Mouse (Mus musculus): ENCODE measurements around the gene Saal1. TPM values are rescaled to one million over a fixed set of nuclear protein-coding genes. Genes with fewer than 3 reads are reported as not detected.

Saal1 gene
- polyA plus RNA-seq, 1 experiment from 2014 or later: 35.4 TPM

DNA sequence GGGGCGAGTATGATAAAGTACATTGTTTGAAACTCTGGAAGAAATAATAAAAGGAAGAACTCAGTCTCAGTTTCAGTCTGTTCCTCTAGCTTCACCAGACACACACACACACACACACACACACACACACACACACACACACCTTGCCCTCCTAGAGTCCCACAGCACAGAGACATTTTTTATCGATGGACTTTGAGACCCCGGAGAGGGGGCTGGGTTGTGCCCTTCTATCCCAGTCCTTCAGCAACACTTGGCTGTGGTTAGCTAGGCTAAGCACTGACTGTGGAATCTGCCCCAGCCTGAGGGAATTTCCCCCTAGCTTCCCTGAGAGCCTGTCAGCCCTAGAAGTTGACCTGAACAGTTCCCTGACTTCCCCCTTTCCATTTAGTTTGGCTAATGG is 13.4 kb upstream of the Saal1 start:
- ATAC-seq (ENCODE audit: low FRiP score, low read depth): no peak
- WGBS: 92% methylated on average over 3 of the region's 3 CpGs
- H3K4me3 ChIP-seq: no peak overlapping the region

DNA sequence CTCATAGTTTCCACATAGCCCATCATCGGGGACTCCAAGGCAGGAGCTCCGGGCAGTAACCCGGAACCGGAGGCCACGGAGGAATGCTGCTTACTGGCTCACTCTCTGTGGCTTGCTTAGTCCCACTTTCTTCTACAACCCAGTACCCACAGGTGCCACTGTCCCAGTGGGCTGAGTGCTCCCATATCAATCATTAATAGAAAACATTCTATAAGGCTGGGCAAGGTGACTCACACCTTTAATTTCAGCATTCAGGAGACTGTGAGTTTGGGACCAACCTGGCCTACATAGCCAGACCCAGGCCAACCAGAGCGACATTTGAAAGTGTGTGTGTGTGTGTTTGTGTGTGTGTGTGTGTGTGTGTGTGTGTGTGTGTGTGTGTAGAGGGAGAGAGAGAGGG is 12.9 kb upstream of the Saal1 start:
- Histone ChIP-seq H3K4me1 (no peaks in the 10 kb centered on the region), H3K4me3 (no peak overlapping the region), H3K9ac (no peak overlapping the region), H3K27ac (no peak overlapping the region), H3K9me3 (no peaks in the 10 kb centered on the region), H3K36me3 (no peaks in the 10 kb centered on the region), H3K27me3 (no peaks in the 10 kb centered on the region; the same call in 1 of the 2 replicates), H3K4me2 (replicated peaks) (no peak overlapping the region)
- WGBS: 91% methylated on average over 6 of the region's 6 CpGs
- no peak for ATAC-seq (ENCODE audit: low FRiP score, low read depth)

More for the DNA sequence above, 13.4 kb upstream of the Saal1 start:
- no peaks in the 10 kb centered on the region for H3K36me3 ChIP-seq
- no peak overlapping the region for H3K9ac ChIP-seq
- no peaks in the 10 kb centered on the region; the same call in 1 of the 2 replicates for H3K27me3 ChIP-seq
- no peak overlapping the region for H3K27ac ChIP-seq
- H3K4me1 ChIP-seq: no peaks in the 10 kb centered on the region
- no peaks in the 10 kb centered on the region for H3K9me3 ChIP-seq
- no peak overlapping the region for H3K4me2 ChIP-seq (replicated peaks)

DNA sequence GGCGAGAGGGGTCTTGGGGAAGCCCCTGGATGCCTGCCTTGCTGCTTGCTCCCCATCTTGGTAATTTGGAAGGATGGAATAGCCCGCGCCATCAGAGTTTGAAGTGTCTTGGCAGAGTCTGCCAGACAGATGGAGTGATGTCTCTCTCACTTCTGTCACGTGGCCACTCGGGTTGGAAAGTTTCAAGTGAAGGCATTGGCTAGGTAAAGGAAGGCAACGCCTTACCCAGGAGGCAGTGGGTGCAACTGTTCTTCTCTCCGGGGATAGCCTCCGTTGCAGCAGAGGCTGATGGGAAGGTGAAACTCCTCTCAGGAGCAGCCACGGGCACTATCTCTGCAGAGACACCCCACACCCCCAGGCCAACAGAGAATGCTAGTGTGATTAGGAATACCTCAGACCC is 10.0 kb upstream of the Saal1 start:
- Histone ChIP-seq H3K36me3 (no peaks in the 10 kb centered on the region), H3K27me3 (no peaks in the 10 kb centered on the region; the same call in 1 of the 2 replicates), H3K9me3 (no peaks in the 10 kb centered on the region), H3K4me3 (no peak overlapping the region), H3K27ac (no peak overlapping the region), H3K4me2 (replicated peaks) (no peak overlapping the region), H3K9ac (no peak overlapping the region), H3K4me1 (no peaks in the 10 kb centered on the region)
- ATAC-seq (ENCODE audit: low FRiP score, low read depth): no peak
- 73% methylated on average over 9 of the region's 9 CpGs for WGBS

DNA sequence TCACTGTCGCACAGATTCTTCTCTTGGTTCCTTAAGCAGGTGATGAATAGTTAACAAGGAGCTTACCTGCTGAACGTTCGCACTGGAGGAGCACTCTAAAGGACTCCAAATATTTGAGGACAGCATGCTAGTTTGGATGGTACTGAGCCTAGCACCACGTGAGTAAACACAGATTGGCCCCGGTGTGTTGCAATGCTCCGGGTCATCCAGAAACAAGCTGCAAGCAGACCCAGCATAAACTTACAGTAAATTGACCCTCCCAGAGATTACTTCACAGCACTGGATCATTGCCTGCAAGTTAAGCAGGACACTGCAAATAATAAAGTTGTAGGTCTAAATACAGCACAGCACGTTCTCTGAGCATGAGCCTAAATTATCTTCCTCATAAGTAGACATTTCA is 9.0 kb upstream of the Saal1 start:
- no peak for ATAC-seq (ENCODE audit: low FRiP score, low read depth)
- H3K9me3 ChIP-seq: no peaks in the 10 kb centered on the region
- no peak overlapping the region for H3K4me2 ChIP-seq (replicated peaks)
- H3K4me3 ChIP-seq: no peak overlapping the region
- H3K4me1 ChIP-seq: no peaks in the 10 kb centered on the region
- no peaks in the 10 kb centered on the region; the same call in 1 of the 2 replicates for H3K27me3 ChIP-seq
- no peak overlapping the region for H3K27ac ChIP-seq
- H3K9ac ChIP-seq: no peak overlapping the region
- no peaks in the 10 kb centered on the region for H3K36me3 ChIP-seq
- WGBS: 79% methylated on average over 7 of the region's 7 CpGs

DNA sequence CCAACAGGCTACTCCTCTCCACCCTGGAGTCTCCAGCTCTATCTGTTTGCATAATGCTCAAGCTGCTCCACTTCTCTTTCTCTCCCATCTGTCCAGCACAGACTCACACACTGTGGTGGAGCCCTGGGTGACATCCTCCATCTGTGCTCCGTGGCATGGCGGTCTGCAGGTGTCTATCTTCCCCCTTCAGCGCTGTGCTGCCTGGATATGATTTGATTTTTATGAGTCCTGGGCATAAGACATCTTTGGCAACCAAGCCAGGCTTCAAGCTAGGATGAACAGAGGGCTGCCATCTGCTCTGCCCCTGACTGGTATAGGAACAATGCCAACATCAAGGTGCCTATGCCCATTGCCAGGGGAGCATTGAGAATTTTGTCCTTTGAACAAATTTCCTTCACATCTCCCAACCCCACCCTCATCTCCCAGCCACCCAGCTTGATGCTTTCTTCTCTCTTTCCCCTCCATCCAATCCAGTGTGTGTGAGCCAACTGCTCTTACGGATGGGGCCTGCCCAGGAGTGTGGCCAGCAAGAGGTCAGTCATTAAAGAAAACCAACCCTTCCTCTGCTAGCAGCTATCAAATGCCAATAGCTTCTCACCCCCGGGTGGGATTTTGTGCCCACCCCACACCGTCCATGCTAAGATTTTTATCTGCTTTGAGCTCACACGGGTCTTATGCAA is 8.3 kb upstream of the Saal1 start:
- Histone ChIP-seq H3K27ac (no peak overlapping the region), H3K9me3 (no peaks in the 10 kb centered on the region), H3K4me1 (no peaks in the 10 kb centered on the region), H3K36me3 (no peaks in the 10 kb centered on the region), H3K4me2 (replicated peaks) (no peak overlapping the region), H3K27me3 (no peaks in the 10 kb centered on the region; the same call in 1 of the 2 replicates), H3K9ac (no peak overlapping the region), H3K4me3 (no peak overlapping the region)
- WGBS: 88% methylated on average over 7 of the region's 7 CpGs
- ATAC-seq (ENCODE audit: low FRiP score, low read depth): no peak

DNA sequence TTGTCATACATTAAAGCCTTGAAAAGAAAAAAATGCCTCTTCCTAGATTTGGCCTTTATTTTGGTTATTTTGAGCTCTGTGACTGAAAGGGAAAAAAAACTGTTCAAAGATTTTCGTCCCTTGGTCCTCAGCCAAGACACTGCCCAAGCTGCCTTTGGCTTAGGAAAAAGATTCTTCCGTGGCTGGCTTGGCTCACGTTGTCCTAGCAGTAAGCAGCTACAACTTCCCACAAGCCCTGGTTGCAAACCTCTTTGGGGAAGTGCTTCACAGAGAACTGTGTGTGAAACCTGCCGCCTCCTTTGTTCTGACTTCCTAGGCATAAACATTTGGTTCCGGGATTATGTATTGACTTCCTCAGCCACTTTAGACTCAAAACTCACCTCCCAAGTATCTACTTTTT is 6.4 kb upstream of the Saal1 start:
- WGBS: 52% methylated on average over 5 of the region's 5 CpGs
- ATAC-seq (ENCODE audit: low FRiP score, low read depth): no peak
- Histone ChIP-seq H3K9me3 (no peaks in the 10 kb centered on the region), H3K27ac (no peak overlapping the region), H3K27me3 (no peaks in the 10 kb centered on the region; the same call in 1 of the 2 replicates), H3K9ac (no peak overlapping the region), H3K4me1 (no peaks in the 10 kb centered on the region), H3K4me2 (replicated peaks) (no peak overlapping the region), H3K36me3 (no peaks in the 10 kb centered on the region), H3K4me3 (no peak overlapping the region)

DNA sequence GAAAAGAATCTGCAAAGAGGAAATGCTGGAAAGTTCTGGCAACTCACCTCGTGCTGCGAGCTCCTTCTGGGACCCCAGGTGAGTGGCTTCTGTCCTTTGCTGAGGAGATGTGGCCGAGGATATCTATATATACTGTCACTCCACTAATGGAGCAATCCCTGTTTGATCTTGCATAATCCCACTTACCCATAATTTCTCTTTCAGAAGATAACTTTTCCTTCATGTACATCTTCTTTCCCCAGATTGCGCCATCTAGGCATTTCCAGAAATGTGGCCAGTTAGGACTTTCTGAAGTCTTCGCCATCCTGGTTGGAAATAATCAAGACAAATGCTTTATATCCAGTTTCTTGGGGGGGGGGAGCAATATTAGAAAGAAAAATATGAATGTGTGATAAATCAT is 5.1 kb upstream of the Saal1 start, which contains the start of gene Saa3:
Saa3 (minus strand) TSS at position 101 of the 400 bp plus-strand sequence.
- Histone ChIP-seq H3K4me3 (no peak within 1 kb of the TSS), H3K36me3 (no peaks in the 10 kb centered on the region), H3K4me2 (replicated peaks) (no peak within 1 kb of the TSS), H3K27ac (no peak within 1 kb of the TSS), H3K9me3 (no peaks in the 10 kb centered on the region), H3K4me1 (no peaks in the 10 kb centered on the region), H3K9ac (no peak within 1 kb of the TSS), H3K27me3 (no peaks in the 10 kb centered on the region)
- ATAC-seq (ENCODE audit: low FRiP score, low read depth): no peak
- WGBS: 84% methylated on average over 5 of the region's 5 CpGs

DNA sequence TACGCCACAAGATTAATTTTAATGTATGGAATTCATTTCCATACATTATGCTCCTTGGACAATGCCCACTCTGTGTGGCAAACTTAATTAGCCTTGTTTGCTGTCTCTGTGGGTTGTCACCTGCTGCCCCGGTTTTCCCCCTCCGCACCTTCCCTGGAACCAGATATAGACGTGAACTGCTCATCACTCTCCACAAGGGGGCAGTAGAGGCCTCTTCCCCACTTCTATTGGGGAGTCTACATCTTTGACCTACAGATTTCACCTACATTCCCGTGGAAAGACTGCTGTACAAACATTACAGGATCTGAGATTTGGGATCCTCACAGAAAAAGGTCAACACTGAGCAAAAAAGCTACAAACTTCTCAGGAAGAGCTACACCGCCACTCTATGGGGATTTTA is 4.0 kb upstream of the Saal1 start:
- H3K9ac ChIP-seq: no peak overlapping the region
- ATAC-seq (ENCODE audit: low FRiP score, low read depth): no peak
- H3K4me1 ChIP-seq: peaks cover 3% of the 10 kb centered on the region
- 34% methylated on average over 6 of the region's 6 CpGs for WGBS
- no peak overlapping the region for H3K4me2 ChIP-seq (replicated peaks)
- no peaks in the 10 kb centered on the region for H3K27me3 ChIP-seq
- no peaks in the 10 kb centered on the region for H3K36me3 ChIP-seq
- no peaks in the 10 kb centered on the region for H3K9me3 ChIP-seq
- no peak overlapping the region for H3K4me3 ChIP-seq
- no peak overlapping the region for H3K27ac ChIP-seq

DNA sequence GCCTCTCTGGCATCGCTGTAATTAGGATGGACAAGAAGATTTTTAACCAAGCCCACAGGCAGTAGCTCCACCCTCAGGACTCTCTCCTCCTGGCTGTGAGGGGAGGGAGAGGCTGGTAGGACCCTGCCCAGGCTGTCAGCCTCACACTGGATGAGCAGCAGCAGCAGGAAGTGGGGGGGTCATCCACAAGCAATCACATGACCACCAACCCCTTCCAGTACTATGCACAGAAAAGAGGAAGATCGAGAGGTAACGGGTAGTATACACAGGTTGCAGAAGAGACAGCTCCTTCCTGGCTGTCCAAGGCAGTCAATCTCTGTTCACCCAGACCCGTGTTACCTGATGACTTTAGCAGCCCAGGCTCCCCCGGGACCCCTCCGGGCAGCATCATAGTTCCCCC is 1.8 kb upstream of the Saal1 start:
- no peak overlapping the region for H3K27ac ChIP-seq
- H3K27me3 ChIP-seq: no peaks in the 10 kb centered on the region
- H3K4me3 ChIP-seq: no peak overlapping the region
- ATAC-seq (ENCODE audit: low FRiP score, low read depth): no peak
- peaks cover 7% of the 10 kb centered on the region for H3K36me3 ChIP-seq
- peaks cover 10% of the 10 kb centered on the region for H3K4me1 ChIP-seq
- no peak overlapping the region for H3K4me2 ChIP-seq (replicated peaks)
- no peak overlapping the region for H3K9ac ChIP-seq
- no peaks in the 10 kb centered on the region for H3K9me3 ChIP-seq
- WGBS: 80% methylated on average over 6 of the region's 6 CpGs

DNA sequence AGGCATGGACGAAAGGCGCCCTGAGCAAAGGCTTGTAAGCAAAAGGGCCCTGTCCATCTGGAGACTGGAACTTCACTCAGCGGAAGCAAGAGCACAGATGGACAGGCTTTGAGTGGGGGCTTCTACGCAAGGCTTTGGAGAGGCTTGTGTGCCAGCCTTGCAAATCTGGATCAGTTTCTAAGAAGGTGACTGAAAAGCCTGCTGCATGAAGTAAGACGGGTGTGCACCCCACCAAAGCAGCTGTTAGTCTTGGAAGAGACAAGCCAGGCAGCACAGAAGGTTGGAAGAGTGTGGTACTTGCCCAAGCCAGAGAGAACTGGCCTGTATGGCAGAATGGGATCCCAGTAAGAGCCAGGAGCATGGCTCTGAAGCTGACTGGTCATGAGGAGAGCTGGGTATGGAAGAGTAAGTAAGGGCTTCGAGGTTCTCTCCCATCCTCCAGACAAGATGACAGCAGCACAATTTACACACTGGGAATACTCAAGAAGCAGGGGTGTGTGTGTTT is 9.9 kb downstream of the Saal1 start:
- Histone ChIP-seq H3K36me3 (peaks cover 98% of the 10 kb centered on the region), H3K4me2 (replicated peaks) (no peak overlapping the region)
- no peak for ATAC-seq (ENCODE audit: low FRiP score, low read depth)

DNA sequence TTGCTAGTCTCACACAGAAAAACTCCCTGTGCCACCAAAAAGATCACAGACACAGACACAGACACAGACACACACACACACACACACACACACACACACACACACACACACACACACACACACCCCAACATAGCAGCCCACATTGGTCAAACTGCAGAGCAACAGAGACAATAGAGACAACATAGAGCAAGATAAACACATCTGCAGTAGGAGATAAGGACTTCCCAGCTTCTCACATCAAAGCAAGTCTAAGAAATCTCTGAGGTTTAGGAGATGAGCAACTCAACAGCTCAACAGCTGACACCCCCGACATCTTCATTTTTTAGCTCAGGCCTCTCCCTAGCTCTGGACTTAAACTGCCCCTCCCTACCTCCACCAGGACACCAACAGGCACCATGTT is 13.7 kb downstream of the Saal1 start:
- Histone ChIP-seq H3K36me3 (peaks cover 86% of the 10 kb centered on the region), H3K9ac (no peak overlapping the region), H3K9me3 (no peaks in the 10 kb centered on the region), H3K4me3 (no peak overlapping the region), H3K4me2 (replicated peaks) (no peak overlapping the region), H3K4me1 (no peaks in the 10 kb centered on the region), H3K27me3 (no peaks in the 10 kb centered on the region), H3K27ac (no peak overlapping the region)
- ATAC-seq (ENCODE audit: low FRiP score, low read depth): no peak
- WGBS: 81% methylated on average over 1 of the region's 1 CpGs

More for the DNA sequence above, 9.9 kb downstream of the Saal1 start:
- WGBS: 96% methylated on average over 6 of the region's 6 CpGs
- Histone ChIP-seq H3K27me3 (no peaks in the 10 kb centered on the region), H3K27ac (no peak overlapping the region), H3K4me3 (no peak overlapping the region), H3K4me1 (no peaks in the 10 kb centered on the region), H3K9ac (no peak overlapping the region), H3K9me3 (no peaks in the 10 kb centered on the region)

DNA sequence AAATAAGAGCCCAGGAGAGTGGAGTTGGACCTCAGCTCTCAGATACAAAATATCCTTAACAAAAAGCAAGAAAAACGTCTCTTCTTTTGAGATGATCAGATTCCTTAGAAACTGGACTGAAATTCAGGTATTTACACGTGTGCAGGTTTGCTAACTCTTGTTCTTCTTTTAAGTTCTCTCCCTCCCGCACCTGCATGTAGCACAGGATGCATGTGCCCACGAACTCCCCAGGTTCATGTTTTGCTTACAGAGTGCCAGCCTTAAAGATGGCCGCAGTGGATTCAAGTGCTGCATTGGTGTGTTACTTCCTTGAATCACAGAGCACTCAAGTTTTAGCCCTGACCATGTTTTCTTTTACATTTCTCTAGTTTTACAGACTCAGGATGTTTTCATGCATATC is 23.7 kb downstream of the Saal1 start:
- no peak overlapping the region for H3K9ac ChIP-seq
- no peaks in the 10 kb centered on the region for H3K9me3 ChIP-seq
- 90% methylated on average over 5 of the region's 5 CpGs for WGBS
- H3K27me3 ChIP-seq: no peaks in the 10 kb centered on the region
- ATAC-seq (ENCODE audit: low FRiP score, low read depth): no peak
- no peak overlapping the region for H3K4me3 ChIP-seq
- H3K36me3 ChIP-seq: peaks cover 44% of the 10 kb centered on the region
- no peak overlapping the region for H3K4me2 ChIP-seq (replicated peaks)
- no peaks in the 10 kb centered on the region for H3K4me1 ChIP-seq
- H3K27ac ChIP-seq: no peak overlapping the region

DNA sequence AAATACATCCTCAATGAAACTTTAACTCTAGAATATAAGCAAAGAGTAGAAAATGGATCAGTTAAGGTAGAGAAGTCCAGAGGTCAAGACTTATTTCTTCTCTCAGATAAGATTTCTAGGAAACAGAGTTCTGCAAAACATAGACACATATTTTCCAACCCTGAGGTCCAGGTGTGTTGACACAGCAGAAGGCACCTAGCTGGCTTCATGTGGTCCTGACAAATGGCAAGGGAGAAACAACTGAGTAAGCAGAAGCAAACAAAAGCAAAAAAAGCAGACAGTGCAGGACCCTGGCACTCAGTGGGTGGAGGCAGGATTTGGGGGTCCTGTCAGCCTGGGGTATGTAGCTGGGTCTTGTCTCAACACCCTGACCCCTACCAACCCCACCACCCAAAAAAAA is 29.7 kb downstream of the Saal1 start:
- Histone ChIP-seq H3K4me3 (no peak overlapping the region), H3K27me3 (no peaks in the 10 kb centered on the region), H3K27ac (no peak overlapping the region), H3K9ac (no peak overlapping the region), H3K36me3 (no peaks in the 10 kb centered on the region), H3K9me3 (no peaks in the 10 kb centered on the region), H3K4me1 (0 out of 2 replicates have a peak, but pooled peaks cover 4% of the 10 kb centered on the region), H3K4me2 (replicated peaks) (no peak overlapping the region)
- ATAC-seq (ENCODE audit: low FRiP score, low read depth): no peak

All from limb, embryonic 13.5 days (tissue).